Mouse (Mus musculus) spleen, postnatal 36 days (tissue): ENCODE results near the gene Adora1.
"Not testable (repeated sequence)": the region's sequence is repeated elsewhere in the genome, so short reads cannot be mapped to it uniquely, and the experiment has no call there.

Experiments
- DNase-seq, 2 experiments: peaks; one replicate each; pipeline ENCODE4 v3.0.0; 2022; ENCODE audit warnings: low spot score in 2 of 2, mixed read lengths in 1 of 2

Gene Adora1

DNA sequence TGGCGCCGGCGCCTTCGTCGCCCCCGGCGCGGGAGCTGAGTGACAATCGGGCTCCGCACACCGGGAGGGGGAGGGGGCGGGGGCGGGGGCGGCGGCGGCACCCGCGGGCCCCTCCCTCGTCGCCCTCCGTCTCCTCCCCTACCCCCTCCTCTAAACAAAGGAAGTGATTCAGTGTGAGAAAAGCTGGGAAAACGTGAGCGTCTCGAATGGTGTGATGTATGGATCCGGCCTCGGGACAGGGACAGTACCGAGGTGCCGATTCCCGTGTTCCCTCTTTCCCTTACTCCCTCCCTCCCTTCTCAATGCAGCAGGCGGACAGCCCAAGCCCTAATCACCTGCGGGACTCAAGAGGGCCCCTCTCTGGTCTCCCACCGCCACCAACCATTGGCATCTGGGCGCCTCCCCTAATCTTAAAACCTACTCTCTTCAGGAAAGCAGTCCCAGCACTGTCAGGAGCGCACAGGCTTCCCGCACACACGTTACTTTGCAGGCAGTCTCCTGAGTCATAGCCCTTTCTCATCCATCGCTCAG, at the start of gene Adora1:
Gene Adora1, minus strand, starts transcription at position 41 of the 531 bp plus-strand sequence.
- no peak for DNase-seq

DNA sequence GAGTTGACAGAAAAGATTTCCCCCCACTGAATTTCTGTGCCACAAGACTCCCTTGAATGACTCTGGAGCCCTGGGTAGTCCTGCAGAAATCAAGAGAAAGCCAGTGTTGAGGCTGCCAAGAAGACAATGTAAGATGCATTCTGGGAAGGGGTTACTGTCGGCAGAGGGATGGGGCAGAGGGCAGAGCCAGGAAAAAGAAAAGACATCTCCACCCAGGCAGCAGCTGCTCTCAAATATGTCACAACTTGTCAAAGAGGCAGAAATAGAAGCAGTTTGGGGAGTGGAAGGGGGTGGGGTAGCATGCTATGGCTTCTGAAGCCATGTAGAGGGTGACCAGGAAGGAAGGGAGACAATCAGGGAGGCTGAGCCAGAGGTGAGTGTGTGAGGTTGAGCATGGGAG, 47.9 kb upstream of the Adora1 start:
- DNase-seq = no peak

DNA sequence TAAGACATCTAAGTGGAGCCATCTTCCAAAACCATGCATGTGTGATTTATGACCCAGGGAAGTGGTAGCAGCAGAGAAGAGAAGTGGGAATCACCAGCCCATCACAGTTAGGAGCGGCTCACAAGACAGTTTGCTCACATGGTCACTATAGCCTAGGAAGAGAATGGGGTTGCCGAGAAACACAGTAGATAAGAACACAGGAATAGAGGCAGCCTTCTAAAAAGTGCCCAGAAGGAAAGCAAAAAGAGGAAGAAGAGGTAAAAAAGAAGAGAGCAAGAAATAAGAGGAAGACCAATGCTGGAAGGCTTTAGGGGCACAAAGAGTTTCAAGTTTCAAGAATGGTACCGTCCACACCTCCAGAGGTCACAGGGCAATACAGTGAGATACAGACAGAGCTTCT, 47.1 kb upstream of the Adora1 start:
- no peak for DNase-seq

DNA sequence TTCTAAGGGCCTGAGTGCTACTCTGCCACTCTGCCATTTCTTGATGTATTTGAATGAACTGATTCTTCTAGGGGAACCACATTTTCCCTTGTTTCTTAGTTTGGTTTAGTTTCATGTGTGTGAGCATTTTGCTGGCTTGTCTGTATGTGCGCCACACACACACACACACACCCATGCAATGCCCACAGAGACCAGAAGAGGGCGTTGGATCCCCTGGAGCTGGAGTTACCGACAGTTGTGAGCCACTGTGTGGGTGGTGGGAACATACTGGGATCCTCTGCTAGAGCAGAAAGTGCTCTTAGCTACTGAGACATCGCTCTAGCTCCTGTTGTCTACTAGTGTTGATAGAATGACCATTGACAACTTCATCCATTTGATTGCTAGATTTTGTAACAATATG, 46.3 kb upstream of the Adora1 start:
- DNase-seq = no peak

DNA sequence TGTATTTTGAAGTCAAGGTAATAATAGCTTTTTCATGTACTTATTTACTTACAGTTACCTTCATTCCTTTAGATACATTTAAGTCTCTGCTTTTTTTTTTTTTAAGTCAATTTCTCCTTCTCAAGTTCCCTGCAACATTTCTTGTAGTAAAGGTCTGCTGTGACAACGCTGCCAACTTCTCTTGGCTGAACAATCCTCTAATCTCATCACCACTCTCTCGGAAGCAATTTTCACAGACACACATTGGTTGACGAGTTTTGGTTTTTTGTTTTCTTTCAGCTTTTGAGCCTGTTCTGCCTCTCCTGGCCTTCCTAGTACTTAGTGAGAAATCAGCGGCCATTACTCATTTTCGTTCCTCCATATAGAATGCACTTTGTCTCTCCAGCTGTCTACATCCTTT, 44.9 kb upstream of the Adora1 start:
- DNase-seq = no peak

DNA sequence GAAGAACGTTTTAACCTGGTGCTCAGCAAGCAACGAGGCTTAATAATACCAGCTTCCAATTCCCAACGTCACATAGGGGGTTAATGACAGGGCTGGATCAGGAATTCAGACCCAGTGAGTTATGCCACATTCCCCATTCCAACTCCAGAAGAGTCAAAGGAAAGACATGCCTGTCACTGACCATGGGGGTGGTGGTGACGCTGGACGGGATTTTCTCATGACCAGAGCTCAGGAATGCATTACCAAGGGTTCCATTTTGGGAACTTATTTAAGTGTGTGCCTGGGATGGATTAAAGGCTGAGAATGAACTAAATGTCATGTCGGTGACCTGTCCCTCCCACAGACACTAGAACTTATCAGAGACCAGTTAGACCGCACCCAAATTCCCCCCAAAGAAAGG, 41.6 kb upstream of the Adora1 start:
- no peak for DNase-seq

DNA sequence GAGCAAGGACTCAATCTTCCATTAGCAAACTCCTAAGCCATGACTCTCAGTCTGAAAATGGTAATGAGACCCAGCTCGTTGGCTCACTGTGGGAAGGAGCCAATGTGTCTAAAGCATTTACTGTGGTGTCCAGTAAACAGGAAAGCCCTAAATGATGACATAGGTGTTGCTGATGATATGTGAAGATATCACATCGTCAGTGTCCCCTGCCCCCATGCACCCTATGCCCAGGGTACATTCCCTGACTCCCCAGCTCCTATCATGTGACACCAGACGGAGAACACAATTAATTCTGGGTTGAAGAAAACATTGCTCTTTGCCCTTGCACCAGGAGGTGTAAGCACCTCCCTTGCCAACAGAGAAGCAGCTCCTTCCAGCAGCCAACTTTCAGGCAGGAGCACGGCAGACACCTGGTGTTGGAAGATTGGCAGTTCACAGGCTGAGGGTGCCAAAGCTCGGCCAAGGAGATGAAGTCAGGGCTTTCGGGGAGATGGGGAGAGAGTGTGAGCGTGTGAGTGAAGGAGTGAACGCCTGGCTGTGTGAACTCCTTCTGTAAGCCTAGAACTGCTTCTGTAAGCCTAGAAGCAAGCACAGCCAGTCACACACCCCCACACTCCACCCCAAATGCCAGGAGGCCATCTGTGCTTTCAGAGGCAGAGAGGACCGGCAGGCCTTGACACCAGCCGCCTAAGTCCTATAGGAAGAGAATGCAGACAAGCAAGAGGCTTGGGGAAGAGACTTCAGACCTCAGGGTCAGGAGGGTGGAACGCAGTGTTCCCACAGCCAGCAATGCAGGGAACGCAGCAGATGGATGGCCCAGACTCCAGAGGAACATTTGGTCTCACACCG, 40.6 kb upstream of the Adora1 start:
- DNase-seq = no peak

DNA sequence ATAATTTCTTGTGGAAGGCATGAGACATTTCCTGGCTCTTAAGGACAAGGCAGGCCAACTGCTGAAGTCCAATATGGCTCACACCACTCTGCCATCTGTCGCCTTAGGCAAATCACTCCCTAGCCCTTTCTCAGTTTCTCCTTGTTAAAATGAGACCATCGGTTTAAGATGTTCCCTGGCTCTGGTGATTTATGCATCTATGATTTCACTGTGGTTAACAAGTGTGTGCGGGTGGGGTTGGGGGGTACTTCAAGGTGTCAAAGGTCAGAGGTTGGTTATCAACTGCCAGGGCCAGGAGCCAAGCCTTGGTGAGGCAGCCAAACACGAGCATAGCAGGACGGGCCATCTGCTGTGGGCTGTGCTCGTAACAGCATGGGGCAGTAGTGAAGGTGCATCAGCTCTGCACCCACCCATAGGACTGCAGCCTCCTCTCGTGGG, 39.3 kb upstream of the Adora1 start:
- no peak for DNase-seq

DNA sequence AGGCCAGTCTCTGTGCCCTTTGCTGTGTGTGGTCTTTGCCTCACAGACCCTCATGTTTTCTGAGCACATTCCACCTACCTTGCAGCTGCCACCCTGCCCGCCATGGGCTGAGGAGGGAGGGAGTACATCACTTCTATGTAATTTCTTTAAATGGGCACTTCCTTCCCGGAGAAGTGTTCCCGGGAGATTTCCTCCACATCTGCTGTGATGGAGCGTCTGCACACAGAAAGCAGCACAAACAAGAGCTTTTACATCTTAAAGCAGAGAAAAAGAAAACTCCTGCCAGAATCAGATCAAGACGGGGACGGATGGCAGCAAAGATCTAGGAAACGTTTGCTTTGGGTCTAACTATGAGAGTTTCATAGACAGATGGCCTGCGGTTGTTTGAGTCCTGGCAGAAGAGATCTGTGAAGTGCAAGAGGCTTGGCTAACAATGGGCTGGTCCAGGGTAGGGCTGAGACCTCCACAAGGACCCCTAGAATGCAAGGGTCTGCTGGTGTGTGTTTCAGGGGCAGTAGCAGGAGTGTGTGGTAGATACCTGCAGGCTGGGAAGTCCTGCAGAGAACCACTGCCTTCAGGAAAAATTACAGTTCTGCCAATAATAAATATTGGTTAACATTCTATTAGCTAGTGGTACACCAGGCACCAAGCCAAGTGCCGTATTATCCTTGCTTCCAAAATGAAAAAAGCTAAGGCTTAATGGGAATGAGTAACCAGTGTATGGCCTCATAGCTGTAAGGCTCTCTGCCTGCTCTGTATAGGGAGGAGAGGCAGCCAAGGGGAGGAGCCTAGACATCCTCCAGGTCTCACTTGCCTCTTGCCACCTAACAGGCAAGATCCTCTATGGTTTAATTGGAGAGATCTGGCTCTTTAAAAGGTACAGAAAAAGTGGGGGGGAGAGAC, 38.5 kb upstream of the Adora1 start:
- DNase-seq = no peak

DNA sequence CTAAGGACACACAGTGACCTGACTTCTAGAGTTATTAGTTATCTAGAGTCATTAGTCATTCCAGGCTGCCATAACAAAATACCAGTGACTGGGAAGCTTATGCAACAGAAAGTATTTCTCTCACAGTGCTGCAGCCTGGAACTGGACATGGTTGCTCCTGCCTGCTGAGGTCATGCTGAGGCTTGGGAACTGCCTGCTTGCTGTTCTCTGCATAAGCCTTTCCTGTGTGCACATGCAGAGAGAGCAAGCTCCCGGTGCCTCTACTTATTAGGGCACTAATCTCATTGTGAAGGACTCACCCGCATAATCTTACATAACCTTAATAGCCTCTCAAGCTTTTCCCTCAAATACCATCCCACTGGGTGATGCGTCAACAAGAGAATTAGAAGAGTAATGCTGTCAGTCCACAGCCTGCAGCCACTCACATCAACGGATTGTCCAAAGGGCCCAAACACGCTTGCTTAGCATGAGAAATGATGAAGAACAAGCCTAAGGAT, 37.6 kb upstream of the Adora1 start:
- no peak for DNase-seq

DNA sequence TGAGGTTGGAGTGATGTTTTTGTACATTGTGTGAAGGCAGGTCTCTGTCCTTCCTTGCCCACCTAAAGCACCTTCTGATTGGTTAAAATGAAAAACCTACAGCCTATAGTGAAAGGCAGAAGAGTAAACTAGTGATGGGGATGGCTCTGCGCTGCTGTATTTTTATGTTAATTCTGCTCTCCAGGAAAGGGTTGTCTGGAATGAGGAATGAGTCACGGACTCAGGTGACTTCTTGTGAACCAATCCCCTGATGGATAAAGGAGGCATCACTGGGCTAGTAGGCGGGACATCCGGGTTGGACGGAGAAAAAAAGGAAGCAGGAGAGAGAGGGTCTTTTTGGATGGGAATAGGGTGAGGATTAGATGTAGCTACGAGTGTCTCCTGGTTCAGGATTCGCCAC, 34.8 kb upstream of the Adora1 start:
- DNase-seq = no peak

DNA sequence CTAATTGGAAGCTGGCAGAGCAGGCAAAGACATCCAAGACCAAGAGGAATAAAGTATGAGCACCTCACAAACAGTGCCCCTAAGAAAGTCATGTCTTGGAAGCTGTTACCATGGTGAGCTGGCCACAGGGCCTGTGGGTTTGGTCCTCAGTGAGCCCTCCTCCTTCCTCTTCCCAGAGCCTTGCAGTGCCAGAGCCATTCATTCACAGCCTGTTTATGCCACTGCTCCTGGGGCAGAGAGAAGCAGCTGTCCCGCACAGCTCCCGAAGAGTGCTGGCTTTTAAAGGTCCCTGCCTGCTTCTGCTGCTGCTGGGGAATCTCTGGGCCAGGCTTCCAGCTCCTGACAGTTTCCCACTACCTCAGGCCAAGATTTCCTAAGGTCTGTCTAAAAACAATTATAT, 30.6 kb upstream of the Adora1 start:
- DNase-seq = no peak

DNA sequence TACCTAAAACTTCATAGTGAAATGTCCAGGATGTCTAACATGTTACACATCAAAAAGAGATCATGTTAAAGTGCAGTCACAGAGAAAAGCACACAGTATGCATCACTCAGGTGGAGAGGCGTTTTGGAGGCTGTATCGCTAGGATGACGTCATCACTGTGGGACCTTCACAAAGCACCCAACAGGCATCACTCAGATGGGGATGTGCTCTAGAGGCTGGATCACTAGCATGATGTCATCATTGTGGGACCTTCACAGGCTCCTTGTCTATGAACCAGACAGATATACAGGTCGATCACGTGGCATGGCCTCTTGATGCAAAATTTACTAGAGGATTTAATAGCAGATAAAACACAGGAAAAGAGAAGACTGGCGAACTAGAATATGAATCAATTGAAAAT, 29.1 kb upstream of the Adora1 start:
- no peak for DNase-seq

DNA sequence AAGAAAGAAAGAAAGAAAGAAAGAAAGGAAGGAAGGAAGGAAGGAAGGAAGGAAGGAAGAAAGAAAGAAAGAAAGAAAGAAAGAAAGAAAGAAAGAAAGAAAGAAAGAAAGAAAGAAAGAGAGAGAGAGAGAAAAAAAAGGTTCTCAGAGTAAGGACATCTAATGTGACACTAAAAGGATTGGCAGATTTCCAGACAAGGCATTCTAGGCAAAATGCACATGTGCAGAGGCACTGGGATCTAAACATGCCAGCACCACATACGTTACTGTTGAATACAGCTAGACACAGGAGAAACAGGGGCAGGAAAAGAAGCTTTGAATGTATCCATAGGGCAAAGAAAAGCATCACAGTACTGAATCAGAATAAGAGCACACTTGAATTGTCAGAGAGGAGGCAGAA, 14.4 kb upstream of the Adora1 start:
- not testable (repeated sequence) for DNase-seq

DNA sequence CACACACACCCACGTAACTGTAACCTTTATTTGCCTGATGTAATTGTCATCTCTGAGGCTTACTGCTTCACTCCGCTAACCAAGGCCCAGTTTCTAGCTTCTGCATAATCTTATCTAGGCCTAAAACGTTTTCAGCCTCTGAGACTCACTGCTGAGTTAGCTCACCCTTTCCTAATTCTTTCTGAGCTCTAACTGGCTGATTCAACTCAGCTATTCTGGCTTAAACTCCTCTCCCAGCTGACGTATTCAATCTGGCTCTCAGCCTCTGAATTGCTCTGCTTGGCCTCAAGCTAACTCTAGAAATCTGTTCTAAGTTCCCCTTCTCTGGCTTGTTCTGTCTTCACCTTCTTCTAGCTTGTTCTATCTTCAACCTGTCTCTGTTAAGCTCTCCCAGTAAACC, 11.4 kb upstream of the Adora1 start:
- DNase-seq = no peak

DNA sequence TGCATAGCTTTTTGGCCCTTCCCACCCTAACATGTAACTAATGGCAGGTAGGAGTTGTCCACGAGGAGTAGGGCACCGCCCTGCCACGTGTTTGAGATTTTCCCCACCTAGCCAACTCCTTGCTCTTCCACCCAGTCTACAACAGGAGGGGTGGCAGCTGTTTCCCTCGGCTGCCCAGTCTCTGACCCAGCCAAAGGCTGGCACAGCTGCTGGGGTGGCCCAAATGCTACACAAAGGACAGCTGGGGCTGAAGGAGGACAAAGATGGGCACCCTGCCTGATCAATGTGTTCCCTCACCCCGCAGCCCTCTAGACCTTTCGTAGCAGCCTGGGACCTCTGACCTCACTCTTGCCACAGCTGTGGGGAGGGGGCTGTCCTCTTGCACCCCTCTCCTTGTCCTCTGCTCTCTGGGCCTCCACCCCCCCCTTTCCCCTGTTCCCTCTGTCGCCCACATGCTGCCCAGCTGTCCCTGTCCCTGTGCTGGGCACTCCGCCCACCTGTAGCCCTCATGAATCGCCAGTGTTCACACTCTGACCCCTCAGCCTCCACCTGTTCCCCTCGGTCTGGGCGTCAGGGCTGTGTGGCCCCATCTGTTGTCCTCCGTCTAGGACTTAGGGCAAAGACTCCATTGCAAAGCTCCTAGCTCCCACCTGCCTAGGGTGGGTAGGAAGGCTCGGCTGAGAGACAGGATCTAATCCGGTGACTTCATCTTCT, 9.9 kb upstream of the Adora1 start:
- DNase-seq = no peak

DNA sequence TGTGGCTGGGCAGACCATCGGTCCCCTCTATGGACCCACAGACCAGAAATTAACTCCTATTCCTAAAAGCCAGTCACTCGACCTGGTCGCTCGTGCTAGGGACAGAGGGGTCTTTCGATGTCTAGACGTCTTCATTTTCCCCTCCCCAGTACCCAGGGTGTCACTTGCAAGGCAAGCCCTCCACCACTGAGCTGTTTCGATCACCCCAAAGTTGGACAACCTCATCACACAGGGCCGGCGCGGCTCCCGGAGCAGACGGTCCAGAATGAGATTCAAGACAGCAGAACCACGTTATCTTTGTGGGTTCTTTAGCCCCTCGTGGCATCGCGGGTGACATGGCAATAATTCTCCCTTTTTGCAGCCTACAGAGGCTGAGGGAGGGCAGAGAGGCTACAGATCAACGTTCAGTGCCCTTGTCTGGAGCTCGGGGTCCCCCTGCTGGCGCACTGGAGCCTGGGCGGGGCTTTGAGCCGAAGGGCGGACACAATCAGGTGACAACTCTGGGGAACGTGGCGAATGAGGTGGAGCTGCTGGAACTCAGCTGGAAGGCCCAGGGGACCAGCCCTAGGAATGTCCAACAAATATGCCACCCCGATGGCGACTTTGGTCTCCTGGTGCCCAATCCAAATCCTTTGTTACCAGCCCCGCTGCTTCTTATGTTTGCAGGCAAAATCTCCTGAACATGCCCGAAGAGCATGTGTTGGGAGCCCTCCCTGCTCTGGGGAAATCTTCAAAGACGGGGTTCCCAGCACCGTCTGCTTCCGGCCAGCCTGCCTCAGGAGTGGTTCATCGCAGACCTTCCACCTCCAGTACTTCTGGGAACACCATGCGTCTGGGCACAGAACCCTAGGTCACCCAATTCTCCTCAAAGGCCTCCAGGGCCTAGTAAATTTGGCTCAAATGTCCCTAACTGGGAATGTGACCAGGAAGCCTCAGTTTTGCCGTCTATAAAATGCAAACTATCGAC, 9.0 kb upstream of the Adora1 start:
- DNase-seq = peak; percentile 71 to 73

DNA sequence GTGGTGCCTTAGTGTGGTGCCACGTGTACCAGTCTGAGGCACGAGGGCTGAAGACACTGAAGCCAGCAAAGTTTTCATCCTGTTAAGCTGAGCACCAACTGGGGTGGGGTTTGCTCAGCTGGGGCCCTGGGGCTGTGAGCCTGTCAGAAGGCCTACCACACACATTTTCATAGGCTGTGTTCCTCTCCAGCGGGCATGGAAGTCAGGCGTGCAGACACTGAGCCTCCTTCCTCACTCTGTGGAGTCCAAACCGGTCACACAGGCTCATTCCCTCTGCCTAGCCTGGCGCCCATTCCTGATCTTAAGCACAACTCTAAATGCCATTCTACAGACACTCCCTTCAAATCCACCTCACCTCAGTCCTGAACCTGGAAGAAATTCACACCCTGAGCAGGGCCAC, 8.3 kb upstream of the Adora1 start:
- no peak for DNase-seq

DNA sequence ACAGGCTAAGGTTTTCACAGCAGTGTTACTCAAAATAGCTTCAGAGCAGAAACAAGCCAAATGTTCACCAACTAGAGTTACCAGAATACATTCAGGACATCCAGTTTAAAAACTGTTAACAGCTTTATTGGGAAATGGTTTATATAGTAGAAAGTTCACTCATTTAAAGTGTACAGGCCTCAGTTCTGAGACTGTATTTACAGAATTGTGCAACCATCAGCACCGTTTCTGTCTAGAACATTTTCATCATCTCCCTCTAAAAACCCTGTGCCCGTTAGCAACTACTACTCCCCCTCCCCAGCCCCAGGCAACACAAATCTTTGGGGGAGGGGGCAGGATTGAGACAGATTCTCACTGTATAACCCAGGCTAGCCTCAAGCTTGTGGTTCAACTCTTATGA, 7.1 kb upstream of the Adora1 start:
- DNase-seq = no peak

DNA sequence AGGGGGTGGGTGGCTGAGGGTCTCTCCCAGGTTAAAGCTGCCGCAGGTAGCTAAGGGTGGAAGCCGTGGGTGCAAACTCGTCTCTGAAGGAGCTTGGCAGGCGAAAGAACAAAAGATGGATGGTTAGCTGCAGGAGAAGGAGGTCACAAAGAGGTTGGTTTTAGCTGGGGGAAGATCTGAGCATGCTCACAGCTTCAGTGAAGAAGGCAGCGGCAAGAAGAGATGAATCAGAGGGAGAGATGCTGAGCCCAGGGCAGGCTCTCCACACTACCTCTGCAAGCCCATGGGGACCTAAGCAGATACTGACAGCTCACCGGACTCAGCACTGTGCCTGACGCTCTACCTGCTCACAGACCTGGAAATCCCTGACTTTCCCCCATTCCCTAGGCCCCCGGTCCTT, 6.1 kb upstream of the Adora1 start:
- DNase-seq = no peak

DNA sequence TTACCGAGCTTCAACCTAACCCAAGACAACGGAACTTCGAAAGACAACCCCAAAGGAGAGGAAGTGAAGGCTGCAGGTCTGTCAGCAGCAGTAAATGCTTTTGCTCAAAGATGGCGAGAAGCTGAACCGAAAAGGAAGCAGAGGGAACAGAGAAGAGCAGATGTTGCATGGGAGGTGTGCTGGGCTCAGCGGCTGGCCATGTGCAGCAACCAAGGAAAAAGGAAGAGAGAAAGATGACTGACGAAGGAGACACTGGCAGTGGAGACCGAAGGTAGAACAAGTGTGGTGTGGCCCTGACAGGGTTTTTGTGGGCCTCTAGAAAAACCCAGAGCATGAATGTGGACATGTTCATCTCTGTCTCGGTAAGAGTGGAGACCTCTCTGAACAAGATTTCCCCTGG, 5.5 kb upstream of the Adora1 start:
- peak; percentile 18 to 26 for DNase-seq
